Mouse (Mus musculus) gonadal fat pad, adult 2 months (tissue): ENCODE measurements around the gene Rxfp2. TPM values are rescaled to one million over a fixed set of nuclear protein-coding genes. Genes with fewer than 3 reads are reported as not detected.

Experiments
- DNase-seq: peaks from one replicate; pipeline ENCODE4 v3.0.0-alpha.2; 2012; ENCODE audit warnings: low read depth
- polyA plus RNA-seq: library from polyadenylated mRNA; depleted of rRNA; stranded (reverse); fragments of >200 nt; gene quantifications from 2 replicates; pipeline ENCODE4 v1.2.3, GENCODE M21; 2012; rRNA removed

Rxfp2 gene
- 0.90 and 3.2 TPM in 2 replicates for polyA plus RNA-seq

GRCm38 (mm10) chr5:150018656-150019055, at the start of gene Rxfp2:
Gene Rxfp2 (plus strand): TSS chr5:150018675.
- no peak for DNase-seq

DNA sequence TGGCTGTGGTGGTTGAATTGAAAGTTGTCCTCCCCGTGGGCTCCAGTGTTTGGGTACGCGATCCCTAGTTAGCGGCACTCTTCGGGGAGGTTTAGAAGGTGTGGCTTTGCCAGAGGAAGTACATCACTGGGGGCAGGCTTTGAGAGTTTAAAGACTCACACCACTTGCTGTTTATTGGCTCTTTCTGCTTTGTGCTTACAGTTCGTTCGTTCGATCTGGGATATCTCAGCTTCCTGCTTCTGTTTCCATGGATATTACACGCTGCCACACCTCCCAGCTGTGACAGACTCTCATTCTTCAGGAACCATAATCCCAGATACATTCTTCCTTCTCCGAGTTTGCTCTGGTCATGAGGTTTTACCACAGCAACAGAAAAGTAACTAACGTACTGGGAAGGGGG, 48.2 kb upstream of the Rxfp2 start:
- no peak for DNase-seq

DNA sequence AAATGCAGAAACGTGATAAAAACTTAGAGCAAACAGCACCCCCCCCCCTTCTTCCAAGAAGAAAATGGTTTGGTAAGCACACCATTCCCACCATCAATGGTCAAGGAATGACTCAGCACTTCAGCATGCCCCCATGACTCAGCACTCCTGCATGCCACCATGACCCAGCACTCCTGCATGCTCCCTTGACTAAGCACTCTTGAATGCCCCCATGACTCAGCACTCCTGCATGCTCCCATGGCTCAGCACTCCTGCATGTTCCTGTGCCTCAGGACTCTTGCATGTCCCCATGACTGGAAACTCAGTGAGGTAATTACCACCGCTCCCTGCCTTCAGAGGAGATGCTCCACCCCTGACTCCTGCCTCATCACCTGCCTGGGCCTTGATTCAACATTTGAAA, 41.4 kb upstream of the Rxfp2 start:
- DNase-seq: no peak

GRCm38 (mm10) chr5:149983621-149984020, 34.9 kb upstream of the Rxfp2 start:
- DNase-seq: no peak

GRCm38 (mm10) chr5:149994578-149994977, 23.9 kb upstream of the Rxfp2 start:
- DNase-seq: no peak

DNA sequence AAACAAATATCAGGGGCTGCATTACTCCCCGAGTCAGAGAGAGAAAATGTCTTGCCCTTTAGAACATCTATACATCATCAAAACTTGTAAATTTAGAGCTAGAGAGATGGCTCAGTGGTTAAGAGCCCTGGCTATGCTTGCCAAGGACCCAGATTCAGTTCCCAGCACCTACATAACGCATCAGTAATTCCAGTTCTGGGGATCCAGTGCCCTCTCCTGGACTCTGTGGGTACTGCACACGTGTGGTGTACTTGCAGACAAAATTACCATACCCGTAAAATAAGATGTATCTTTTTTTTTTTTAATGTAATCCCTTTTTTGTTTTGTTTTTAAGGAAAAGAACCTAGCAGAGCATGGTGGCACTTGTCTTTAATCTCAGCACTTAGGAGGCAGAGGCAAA, 21.9 kb upstream of the Rxfp2 start:
- DNase-seq: no peak

- no peak for DNase-seq
These were observed 21.0 kb upstream of the Rxfp2 start for GRCm38 (mm10) chr5:149997321-149998034.

DNA sequence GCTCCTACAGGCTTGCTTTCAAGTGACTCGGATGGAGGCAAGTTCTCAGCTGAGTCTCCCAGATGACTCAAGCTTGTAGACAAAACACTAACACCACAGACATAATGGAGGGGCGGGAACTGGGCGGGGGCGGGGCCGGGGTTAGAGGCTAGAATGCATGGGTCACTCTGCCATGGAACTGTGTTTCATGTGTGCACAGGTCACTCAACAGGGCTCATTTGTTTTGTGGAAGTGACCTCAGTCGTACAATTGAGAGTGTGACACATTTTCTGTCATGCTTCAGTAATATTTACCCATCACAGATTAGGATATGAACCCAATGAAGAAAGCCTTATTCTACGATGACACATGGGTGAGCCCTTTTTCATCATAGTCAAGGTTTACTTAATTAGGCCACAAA, 20.2 kb upstream of the Rxfp2 start:
- no peak for DNase-seq

DNA sequence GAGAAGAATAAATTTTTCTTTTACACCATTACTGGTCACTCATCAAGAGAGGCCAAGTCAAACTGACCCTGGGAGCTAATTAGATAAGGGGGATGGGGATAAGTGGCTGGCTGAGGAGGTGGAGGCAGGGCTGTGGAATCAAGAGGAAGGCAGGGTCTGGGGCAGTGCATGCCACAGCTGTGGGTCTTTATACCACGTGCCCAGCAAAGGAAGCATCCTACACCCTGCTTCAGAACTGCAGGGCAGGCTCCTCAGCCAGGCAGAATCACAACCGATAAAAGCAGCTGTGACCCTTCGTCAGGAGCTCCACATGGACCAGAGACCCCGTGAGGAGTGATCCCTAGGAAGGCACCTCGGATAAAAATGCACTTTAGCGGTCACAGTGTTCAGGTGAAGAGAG, 13.1 kb upstream of the Rxfp2 start:
- DNase-seq: no peak

GRCm38 (mm10) chr5:150016861-150017260, 1.6 kb upstream of the Rxfp2 start:
- DNase-seq: no peak

DNA sequence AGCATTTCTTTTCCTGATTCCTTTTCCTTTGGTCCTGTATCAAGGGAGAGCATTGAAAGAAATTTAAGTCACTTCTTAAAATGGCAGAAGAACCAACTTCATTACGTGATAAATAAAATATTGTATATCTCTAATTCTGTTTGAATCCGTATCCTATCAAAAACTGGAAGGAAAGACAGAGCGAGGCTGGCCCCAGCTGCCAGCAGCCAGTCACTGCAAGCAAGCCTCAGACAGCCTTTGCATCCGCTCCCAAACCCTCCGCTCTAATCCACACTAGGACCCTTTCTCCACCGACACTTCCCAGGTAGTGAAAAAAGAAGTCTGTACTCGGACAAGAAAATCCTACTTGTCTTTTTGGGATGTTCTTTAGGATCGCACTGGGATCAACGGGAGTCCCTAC, 803 bp upstream of the Rxfp2 start:
- DNase-seq: no peak

- no peak for DNase-seq
These were observed 2.4 kb downstream of the Rxfp2 start for GRCm38 (mm10) chr5:150020851-150021250.

GRCm38 (mm10) chr5:150021805-150022204, 3.3 kb downstream of the Rxfp2 start:
- DNase-seq: no peak

GRCm38 (mm10) chr5:150022556-150022955, 4.1 kb downstream of the Rxfp2 start:
- DNase-seq: no peak

- DNase-seq: no peak
These were observed 5.0 kb downstream of the Rxfp2 start for GRCm38 (mm10) chr5:150023476-150023875.

DNA sequence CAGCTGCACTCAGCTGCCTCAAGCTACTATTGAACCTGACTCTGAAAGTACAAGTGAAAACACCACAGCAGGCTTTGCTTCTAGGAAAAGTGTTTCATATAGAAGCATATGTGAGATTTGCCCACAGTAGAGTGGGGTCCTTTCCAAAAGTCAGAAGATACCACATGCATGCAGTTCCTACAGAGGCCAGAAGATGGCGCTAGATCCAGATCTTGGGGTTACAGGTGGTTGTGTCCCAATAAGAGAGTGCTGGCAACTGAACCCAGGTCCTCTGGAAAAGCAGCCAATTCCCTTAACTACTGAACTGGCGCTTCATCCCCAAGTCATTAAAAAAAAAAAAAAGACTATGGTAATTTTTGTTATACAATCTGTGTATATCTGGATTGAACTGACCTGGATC, 5.7 kb downstream of the Rxfp2 start:
- DNase-seq: no peak

DNA sequence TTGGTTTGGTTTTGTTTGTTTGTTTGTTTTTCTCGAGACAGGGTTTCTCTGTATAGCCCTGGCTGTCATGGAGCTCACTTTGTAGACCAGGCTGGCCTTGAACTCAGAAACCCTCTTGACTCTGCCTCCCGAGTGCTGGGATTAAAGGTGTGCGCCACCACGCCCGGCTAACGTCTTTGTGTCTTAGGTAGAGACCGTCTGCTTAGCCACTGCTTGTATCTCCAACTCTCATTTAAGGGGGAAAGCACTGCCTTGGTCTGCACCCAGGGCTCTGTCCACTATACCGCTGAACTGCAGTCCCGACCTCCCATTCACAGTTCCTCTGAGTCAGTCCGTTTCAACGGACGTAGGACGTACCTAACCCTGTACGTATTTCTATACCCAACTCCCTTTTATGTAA, 6.4 kb downstream of the Rxfp2 start:
- no peak for DNase-seq

DNA sequence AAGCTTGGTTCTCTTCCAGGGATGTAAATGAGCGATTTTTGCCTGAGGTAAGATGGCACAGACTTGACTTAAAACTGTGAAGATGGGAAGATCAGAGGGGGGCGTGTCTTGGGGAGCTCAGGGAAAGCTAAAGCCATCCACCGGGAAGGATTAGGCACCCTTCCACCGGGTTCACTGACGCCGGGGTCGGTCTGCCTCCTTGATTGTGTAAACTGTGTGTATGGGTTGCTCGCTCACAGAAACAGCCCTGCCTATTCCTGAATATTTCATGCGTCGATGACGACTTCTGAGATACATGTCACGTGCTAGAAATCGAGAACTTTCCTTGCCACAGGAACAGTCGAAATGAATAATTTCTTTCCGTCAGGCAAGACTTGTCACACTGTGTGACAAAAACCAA, 6.9 kb downstream of the Rxfp2 start:
- DNase-seq: no peak

DNA sequence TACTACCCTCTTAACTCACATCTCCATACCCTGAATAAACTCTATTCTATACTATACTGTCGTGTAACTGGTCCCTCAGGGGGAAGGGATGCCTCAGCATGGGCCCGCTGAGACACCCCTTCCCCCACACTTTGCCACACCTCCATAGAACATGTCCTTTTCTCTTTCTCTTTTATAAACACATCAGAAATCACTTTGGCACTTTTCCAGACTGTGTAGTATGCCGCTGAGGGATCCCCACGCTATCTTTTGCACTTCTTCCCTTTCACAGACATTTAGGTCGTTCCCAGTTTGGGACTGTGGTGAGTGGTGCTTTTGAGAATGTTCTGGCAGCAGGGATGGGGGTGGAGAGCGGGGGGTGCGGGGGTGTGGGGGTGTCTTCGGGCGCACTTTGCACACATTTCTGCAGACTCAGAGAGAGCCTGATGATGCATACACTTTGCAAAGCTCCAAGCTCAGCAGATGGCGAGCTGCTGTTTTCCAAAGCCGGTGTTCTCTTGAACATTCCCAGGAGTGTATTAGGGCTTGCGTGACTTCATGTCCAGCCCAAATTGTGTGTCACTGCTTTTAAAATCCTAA, 8.1 kb downstream of the Rxfp2 start:
- no peak for DNase-seq

- no peak for DNase-seq
These were observed 12.7 kb downstream of the Rxfp2 start for GRCm38 (mm10) chr5:150031201-150031600.

DNA sequence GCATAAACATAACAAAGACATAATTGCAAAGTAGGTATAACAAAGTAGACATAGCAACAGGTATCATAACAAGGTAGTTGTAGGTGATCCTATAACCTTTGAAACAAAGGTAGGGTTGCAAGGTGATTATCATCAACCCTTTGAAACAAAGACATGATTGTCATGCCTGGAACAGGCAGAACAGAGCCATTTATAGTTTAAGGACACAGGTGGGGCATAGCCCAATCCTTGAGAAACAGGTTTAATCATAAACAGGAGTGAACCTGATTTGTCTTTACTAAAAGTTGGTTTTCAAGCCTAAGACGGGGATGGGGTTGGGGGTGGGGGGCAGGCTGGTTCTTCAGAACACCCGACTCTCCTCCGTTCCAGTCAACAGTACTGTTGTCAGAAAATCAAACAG, 13.2 kb downstream of the Rxfp2 start:
- no peak for DNase-seq

DNA sequence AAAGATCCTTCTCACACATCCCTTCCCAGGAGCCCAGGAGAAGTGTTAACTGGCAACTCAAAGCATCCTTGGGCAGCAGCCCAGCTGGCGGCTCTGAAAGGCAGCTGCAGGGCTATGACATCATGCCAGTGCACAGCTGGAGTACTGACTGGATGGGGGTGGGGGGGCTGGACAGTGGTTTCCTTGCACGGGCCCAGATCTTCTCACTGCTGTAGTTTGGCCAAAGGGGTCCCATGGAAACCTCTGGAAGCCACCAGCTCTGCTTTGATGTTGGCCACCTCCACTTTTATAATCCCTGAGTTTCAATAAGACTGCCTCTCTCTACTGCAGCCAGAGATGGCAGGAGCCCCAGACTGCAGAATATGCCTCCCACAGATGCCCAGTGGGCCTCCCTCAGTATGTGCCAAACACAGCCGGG, 13.6 kb downstream of the Rxfp2 start:
- no peak for DNase-seq

DNA sequence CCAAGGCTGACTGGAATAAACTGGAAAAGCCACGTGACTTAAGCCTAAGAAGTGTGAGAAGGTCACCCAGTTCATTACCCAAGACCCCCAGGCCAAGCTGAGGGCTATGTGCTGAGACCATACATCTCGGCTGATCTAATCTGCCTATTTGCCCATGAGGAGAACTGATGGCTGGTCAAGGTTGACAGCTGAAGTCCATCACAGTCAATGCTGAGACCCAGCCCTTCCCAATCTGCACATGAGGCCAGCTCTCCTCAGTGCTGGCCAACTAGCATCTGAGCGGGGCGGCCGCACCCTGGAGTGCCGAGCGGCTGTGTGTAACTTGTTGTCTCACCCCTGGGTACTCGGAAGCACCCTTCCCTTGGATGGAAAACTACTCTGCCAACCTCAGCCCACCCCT, 17.8 kb downstream of the Rxfp2 start:
- DNase-seq: no peak

DNA sequence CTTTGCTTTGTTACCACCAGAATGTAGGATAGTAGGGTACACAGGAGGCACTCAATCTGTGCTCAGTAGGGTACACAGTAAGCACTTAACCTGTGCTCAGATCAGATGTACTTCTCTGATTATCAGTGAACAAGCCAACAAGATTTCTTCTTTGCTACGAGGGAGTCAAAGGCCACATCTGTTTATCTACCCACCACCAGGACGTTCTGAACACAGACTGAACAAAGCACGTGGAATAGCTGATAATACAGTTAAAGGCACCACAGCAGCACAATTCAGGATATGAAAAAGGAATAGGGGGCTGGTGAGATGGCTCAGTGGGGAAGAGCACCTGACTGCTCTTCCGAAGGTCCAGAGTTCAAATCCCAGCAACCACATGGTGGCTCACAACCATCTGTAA, 18.4 kb downstream of the Rxfp2 start:
- no peak for DNase-seq
